Mouse (Mus musculus): Measurements from ENCODE around the gene Gm16429.
"Not testable (repeated sequence)": the region's sequence is repeated elsewhere in the genome, so short reads cannot be mapped to it uniquely, and the experiment has no call there.

The Gm16429 gene

DNA sequence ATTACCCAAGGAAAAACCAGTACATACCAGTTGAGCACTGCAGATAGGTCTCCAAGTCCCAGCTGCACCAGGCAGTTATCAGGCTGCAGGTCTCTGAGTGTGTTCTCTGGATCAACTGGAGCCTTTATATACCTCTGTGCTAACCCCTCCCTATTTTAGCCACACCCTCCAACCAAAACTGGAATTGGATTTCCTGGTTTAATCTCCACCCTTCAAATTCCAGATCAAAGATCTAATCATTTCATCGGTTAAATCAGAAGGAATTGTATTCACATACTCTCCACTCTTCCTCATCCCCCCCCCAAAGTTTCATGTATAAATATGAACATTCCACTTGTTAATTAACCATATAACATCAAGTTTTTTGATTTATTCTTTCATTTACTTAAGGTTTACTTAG, at the start of gene Gm16429:
Gene Gm16429, minus strand, starts transcription at position 101 of the 400 bp plus-strand sequence.
- DNase-seq (ENCODE audit: extremely low spot score, low spot score): not testable (repeated sequence)
